Mouse (Mus musculus) kidney, embryonic 15.5 days (tissue): ENCODE results near the gene Ifitm6. TPM values are rescaled to one million over a fixed set of nuclear protein-coding genes. Genes with fewer than 3 reads are reported as not detected.
"Not testable (repeated sequence)": the region's sequence is repeated elsewhere in the genome, so short reads cannot be mapped to it uniquely, and the experiment has no call there.

ENCODE experiments used
- ATAC-seq: fragments of 200-750 bp; cut with Nextera tagmentation; replicated peaks from 2 replicates; pipeline ENCODE4 v1.8.0; 2017; ENCODE audit warnings: moderate TSS enrichment; ENCODE audit not compliant: low FRiP score
- H3K27ac ChIP-seq: fragments of 300-500 bp; sonication (generic); 2 replicates; pipeline ENCODE4 v1.5.1; 2015; ENCODE audit warnings: mild to moderate bottlenecking, inconsistent platforms
- H3K27me3 ChIP-seq: fragments of 300-500 bp; sonication (generic); 2 replicates; pipeline ENCODE4 v1.6.1; 2015; ENCODE audit warnings: inconsistent platforms
- H3K36me3 ChIP-seq: fragments of 300-500 bp; sonication (generic); 2 replicates; pipeline ENCODE4 v1.6.1; 2015; ENCODE audit warnings: inconsistent platforms
- H3K4me1 ChIP-seq: fragments of 300-500 bp; sonication (generic); 2 replicates; pipeline ENCODE4 v1.6.1; 2015; ENCODE audit warnings: inconsistent platforms
- H3K4me2 ChIP-seq: fragments of 300-500 bp; sonication (generic); 2 replicates; pipeline ENCODE4 v1.6.1; 2015; ENCODE audit warnings: moderate library complexity, mild to moderate bottlenecking, inconsistent platforms
- H3K4me3 ChIP-seq: fragments of 300-500 bp; sonication (generic); replicated peaks from 2 replicates; pipeline ENCODE4 v1.5.1; 2015; ENCODE audit warnings: mild to moderate bottlenecking, inconsistent platforms
- H3K9ac ChIP-seq: fragments of 300-500 bp; sonication (generic); 2 replicates; pipeline ENCODE4 v1.6.1; 2015; ENCODE audit warnings: mild to moderate bottlenecking, inconsistent platforms
- H3K9me3 ChIP-seq: fragments of 300-500 bp; sonication (generic); replicated peaks from 2 replicates; pipeline ENCODE4 v1.6.1; 2016; ENCODE audit warnings: inconsistent platforms
- WGBS: fragments of 180-500 bp; shearing (Covaris S2); methylation state at CpG from one replicate; pipeline ENCODE4 v1.1.7; 2015; ENCODE audit warnings: mixed read lengths; 5-methylcytosine and 5-hydroxymethylcytosine counted together
- polyA plus RNA-seq: library from polyadenylated mRNA; unstranded; fragments of >200 nt; fragmentation: Nextera tagmentation; extraction: Ambion mirVana; gene quantifications from 2 replicates; pipeline ENCODE4 v1.2.1, GENCODE M21; 2015

The Ifitm6 gene
- polyA plus RNA-seq: 1.3 and 2.2 TPM in 2 replicates

DNA sequence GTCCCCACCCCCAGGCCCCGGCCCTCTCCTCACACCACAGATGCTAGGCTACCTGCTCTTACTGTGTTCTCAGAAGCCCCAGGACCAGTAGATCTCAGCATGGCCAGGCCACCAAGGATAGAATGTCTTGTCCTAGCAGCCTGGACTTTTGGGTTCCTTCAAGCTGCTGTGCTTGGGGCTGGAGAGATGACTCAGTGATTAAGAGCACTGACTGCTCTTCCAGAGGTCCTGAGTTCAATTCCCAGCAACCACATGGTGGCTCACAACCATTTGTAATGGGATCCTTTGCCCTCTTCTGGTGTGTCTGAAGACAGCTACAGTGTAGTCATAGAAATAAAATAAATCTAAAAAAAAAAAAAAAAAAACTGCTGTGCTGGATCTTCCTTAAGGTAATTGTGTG is at the start of gene Ifitm6:
TSS of gene Ifitm6 (minus strand) at position 101 of the 400 bp plus-strand sequence.
- WGBS: 89% methylated on average over 1 of the region's 1 CpGs
- H3K36me3 ChIP-seq, H3K27ac ChIP-seq, ATAC-seq, H3K9me3 ChIP-seq, H3K4me3 ChIP-seq, H3K9ac ChIP-seq, H3K4me2 ChIP-seq, H3K4me1 ChIP-seq, H3K27me3 ChIP-seq: not testable (repeated sequence)

DNA sequence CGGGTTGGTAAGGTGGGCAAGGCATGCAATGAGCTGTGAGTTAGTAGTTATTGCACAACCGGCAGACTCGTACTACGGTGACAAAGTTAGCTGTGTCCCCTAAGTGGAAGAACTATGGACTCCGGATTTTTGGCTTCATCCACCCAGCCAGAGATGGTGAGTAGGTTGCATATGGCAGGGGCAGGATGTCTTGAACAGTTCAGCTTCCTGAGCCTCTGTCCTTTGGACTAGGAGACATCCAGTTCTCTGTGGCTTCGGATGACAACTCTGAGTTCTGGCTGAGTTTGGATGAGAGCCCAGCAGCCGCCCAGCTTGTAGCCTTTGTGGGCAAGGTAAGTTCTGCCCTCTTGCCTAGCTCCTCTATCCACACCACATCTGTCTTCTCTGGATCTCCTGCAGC is 46.9 kb upstream of the Ifitm6 start:
- Histone ChIP-seq H3K36me3 (peaks cover 26% of the 10 kb centered on the region), H3K27ac (no peak overlapping the region), H3K4me1 (peaks cover 26% of the 10 kb centered on the region), H3K4me3 (no peak overlapping the region), H3K9ac (no peak overlapping the region), H3K4me2 (no peak overlapping the region), H3K9me3 (no peaks in the 10 kb centered on the region), H3K27me3 (peaks cover 23% of the 10 kb centered on the region)
- ATAC-seq: no peak
- WGBS: 94% methylated on average over 7 of the region's 7 CpGs

DNA sequence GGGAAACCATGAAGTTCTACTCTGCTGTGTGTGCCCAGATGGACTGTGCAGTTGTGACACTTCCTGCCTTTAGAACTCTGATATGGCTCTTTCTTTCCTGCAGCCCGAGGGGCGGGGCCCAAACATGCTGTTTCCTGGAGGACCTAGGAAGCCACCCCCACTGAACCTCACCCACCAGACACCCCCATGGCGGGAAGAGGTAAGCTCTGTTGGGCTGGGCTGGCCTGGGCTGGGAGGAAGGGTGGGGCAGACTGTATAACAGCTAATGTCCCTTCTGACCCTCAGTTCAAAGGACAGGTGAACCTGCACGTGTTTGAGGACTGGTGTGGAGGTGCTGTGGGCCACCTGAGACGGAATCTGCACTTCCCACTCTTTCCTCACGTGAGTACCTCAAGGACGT is 46.5 kb upstream of the Ifitm6 start:
- WGBS: 78% methylated on average over 7 of the region's 7 CpGs
- Histone ChIP-seq H3K9ac (no peak overlapping the region), H3K9me3 (no peaks in the 10 kb centered on the region), H3K4me2 (no peak overlapping the region), H3K27ac (no peak overlapping the region), H3K4me1 (peaks cover 26% of the 10 kb centered on the region), H3K27me3 (peaks cover 21% of the 10 kb centered on the region), H3K4me3 (no peak overlapping the region), H3K36me3 (peaks cover 26% of the 10 kb centered on the region)
- ATAC-seq: no peak

- WGBS: 82% methylated on average over 3 of the region's 3 CpGs
- Histone ChIP-seq H3K9ac (no peak overlapping the region), H3K36me3 (peaks cover 26% of the 10 kb centered on the region), H3K4me1 (peaks cover 26% of the 10 kb centered on the region), H3K9me3 (no peaks in the 10 kb centered on the region), H3K4me3 (no peak overlapping the region), H3K27ac (no peak overlapping the region), H3K4me2 (no peak overlapping the region), H3K27me3 (peaks cover 14% of the 10 kb centered on the region)
- no peak for ATAC-seq
Measured at GRCm38 (mm10) chr7:141063353-141063752, 45.6 kb upstream of the Ifitm6 start.

DNA sequence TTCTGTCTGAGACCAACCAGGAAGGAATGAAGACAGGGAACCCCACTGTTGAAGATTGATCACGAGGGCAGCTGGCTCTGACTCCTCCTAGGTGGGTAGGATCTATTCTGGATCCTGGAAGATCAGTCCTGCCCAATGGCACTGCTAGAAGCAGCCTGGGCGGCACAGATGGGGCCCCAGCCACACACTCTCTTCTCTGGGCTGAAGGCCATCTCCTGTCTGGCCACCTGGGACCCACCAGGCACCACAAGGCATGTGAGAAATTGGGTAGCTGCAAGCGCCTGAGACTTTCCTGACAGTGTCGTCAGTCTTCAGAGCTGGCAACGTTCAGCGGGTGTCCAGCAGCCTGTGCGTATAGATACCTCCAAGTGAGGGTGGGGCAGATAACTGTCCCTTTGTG is 44.8 kb upstream of the Ifitm6 start:
- Histone ChIP-seq H3K9me3 (no peaks in the 10 kb centered on the region), H3K9ac (no peak overlapping the region), H3K27ac (no peak overlapping the region), H3K4me1 (peaks cover 26% of the 10 kb centered on the region), H3K4me2 (no peak overlapping the region), H3K36me3 (peaks cover 20% of the 10 kb centered on the region), H3K27me3 (peaks cover 9% of the 10 kb centered on the region), H3K4me3 (no peak overlapping the region)
- no peak for ATAC-seq
- 85% methylated on average over 7 of the region's 7 CpGs for WGBS

GRCm38 (mm10) chr7:141061269-141061692 is 43.6 kb upstream of the Ifitm6 start:
- under 1% methylated on average over 37 of the region's 37 CpGs for WGBS
- Histone ChIP-seq H3K27ac (peak overlapping the region; percentile 42; the same call in 1 of the 2 replicates), H3K4me2 (peak overlapping the region; percentile 98)

DNA sequence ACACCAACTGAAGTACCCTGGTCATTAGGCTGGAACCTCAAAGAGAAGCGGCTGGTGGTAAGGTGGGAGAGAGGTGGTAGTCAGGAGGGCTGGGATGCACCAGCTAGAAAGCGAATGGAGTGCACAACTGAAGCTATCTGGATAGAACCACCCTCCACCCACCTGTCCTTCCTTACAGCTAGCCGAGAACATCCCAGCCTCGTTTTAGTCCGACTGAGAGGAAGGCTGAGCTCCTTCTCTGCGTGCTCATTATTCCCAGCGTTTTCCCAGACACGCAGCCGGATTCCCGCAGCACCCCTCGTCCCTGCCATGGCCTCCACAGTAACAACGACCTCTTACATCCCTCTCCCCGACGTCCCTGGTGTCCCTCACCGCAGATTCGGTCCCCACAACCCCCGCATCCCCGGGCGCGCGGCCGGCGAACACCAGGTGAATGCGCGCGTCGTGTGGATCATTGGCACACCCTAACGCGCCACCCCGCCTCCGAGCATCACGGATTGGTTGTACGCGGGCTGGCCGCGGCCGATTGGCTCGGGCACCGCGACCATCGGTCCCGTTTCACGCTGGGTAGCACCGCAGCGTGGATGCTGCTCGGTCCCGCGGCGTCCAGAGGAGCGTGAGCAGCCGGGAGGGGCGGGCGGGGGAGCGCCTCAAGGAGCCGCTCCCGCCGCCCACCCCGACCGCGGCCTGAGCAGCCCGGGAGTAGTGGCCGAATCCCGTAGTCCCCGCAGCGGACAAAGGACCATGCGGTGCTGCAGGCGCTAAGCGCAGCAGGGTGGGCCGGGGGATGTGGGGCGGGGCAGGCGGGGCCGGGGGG is 42.9 kb upstream of the Ifitm6 start, which contains the start of gene B4galnt4:
TSS of gene B4galnt4 (plus strand) at position 679 of the 817 bp plus-strand sequence.
- Histone ChIP-seq H3K4me3 (peak within 1 kb of the TSS; percentile 77), H3K9ac (peak within 1 kb of the TSS; percentile 72), H3K9me3 (no peaks in the 10 kb centered on the region), H3K4me1 (peaks cover 26% of the 10 kb centered on the region), H3K27me3 (peaks cover 9% of the 10 kb centered on the region), H3K27ac (peak within 1 kb of the TSS; percentile 42; the same call in 1 of the 2 replicates), H3K36me3 (peaks cover 18% of the 10 kb centered on the region), H3K4me2 (peak within 1 kb of the TSS; percentile 98)
- peak; percentile 96 for ATAC-seq
- WGBS: under 1% methylated on average over 72 of the region's 72 CpGs

More at GRCm38 (mm10) chr7:141061269-141061692, 43.6 kb upstream of the Ifitm6 start:
- no peaks in the 10 kb centered on the region for H3K9me3 ChIP-seq
- H3K9ac ChIP-seq: peak overlapping the region; percentile 72
- peaks cover 26% of the 10 kb centered on the region for H3K4me1 ChIP-seq
- peaks cover 20% of the 10 kb centered on the region for H3K36me3 ChIP-seq
- H3K27me3 ChIP-seq: peaks cover 9% of the 10 kb centered on the region
- H3K4me3 ChIP-seq: peak overlapping the region; percentile 77
- ATAC-seq: peak; percentile 68

DNA sequence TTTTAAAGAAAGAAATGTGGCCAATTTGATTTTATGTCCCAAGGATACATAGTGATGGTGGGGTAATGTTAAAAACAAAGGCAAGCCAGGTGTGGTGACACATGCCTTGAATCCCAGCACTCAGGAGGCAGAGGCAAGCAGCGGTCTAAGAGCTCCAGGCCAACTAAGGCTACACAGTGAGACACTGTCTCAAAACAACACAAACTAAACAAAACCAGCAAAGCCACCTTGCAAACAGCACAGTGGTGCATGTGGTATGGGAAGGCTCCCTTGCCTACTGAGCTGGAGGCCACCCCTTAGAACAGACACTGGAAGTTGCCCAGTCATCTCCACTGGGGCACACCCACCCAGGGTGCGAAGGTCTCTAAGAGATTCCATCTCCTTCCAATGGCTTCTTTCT is 42.2 kb upstream of the Ifitm6 start:
- Histone ChIP-seq H3K4me1 (peaks cover 26% of the 10 kb centered on the region), H3K27ac (no peak overlapping the region), H3K9me3 (no peaks in the 10 kb centered on the region), H3K36me3 (peaks cover 11% of the 10 kb centered on the region), H3K9ac (no peak overlapping the region), H3K4me3 (peak overlapping the region; percentile 77), H3K4me2 (peak overlapping the region; percentile 98), H3K27me3 (peaks cover 9% of the 10 kb centered on the region)
- ATAC-seq: no peak
- WGBS: 62% methylated on average over 2 of the region's 2 CpGs

DNA sequence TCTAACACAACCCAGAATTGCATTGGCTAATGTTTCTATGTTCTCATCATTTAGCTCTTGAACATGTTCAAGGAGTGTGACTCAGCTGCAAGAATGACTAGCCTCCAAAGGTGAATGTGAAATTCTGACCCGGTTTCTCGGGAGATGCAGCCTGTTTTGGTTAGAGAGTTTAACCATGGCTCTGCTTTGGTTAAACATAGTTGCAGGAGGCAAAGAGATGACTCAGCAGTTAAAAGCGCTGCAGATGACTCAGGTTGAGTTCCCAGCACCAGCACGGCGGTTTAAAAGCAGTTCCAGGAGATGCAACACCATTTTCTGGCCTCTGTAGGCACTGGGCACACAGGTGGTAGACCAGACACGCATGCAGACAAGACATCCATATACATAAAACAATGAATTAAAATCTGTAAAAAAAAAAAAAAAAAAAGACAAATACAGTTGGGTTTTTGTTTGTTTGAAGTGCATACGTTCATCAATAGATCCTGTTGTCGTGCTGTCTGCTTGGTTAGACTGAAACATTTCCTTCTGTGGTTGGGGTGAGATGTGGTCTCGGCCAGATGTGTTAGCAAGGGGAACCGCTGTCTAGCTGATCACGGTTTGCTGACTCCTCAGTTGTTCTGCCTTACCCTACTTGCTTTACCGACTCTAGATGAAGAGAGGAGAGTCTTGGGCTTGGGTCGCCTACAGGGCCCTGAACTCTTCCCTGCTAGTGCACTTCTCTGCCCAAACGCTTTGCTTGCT is 41.0 kb upstream of the Ifitm6 start:
- ATAC-seq: no peak
- peaks cover 23% of the 10 kb centered on the region for H3K4me1 ChIP-seq
- H3K9ac ChIP-seq: no peak overlapping the region
- H3K27ac ChIP-seq: no peak overlapping the region
- peaks cover 9% of the 10 kb centered on the region for H3K27me3 ChIP-seq
- no peak overlapping the region for H3K4me3 ChIP-seq
- WGBS: 88% methylated on average over 14 of the region's 14 CpGs
- no peaks in the 10 kb centered on the region for H3K9me3 ChIP-seq
- peaks cover under 1% of the 10 kb centered on the region; the same call in 1 of the 2 replicates for H3K36me3 ChIP-seq
- no peak overlapping the region for H3K4me2 ChIP-seq

DNA sequence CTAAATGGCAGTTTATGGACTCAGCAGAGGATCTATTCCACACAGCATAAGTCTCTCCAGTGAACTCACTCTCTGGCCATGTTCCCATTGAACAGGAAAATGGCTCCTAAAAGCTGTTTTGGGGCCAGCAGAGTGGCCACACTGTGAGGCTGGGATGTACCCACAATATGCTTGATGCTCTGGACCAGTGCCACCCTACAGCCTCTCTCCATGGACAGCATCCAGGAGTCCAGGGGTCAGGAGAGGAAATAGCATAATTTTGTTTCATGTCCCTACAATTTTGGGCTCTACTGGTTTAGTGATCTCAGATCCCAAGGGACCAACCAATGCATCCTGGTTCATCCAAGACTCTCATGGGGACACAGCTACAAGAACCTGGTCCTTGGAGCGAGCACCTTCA is 39.8 kb upstream of the Ifitm6 start:
- H3K27me3 ChIP-seq: peaks cover 9% of the 10 kb centered on the region
- no peaks in the 10 kb centered on the region for H3K9me3 ChIP-seq
- WGBS: 91% methylated on average over 1 of the region's 1 CpGs
- no peak overlapping the region for H3K27ac ChIP-seq
- no peaks in the 10 kb centered on the region for H3K36me3 ChIP-seq
- H3K4me1 ChIP-seq: peaks cover 21% of the 10 kb centered on the region
- H3K4me3 ChIP-seq: no peak overlapping the region
- no peak overlapping the region for H3K9ac ChIP-seq
- no peak for ATAC-seq
- H3K4me2 ChIP-seq: no peak overlapping the region

GRCm38 (mm10) chr7:141056976-141057375 is 39.3 kb upstream of the Ifitm6 start:
- H3K27me3 ChIP-seq: peaks cover 9% of the 10 kb centered on the region
- 86% methylated on average over 6 of the region's 6 CpGs for WGBS
- H3K36me3 ChIP-seq: no peaks in the 10 kb centered on the region
- peaks cover 16% of the 10 kb centered on the region for H3K4me1 ChIP-seq
- no peak for ATAC-seq
- H3K4me2 ChIP-seq: no peak overlapping the region
- no peak overlapping the region for H3K4me3 ChIP-seq
- no peak overlapping the region for H3K9ac ChIP-seq
- no peak overlapping the region for H3K27ac ChIP-seq
- H3K9me3 ChIP-seq: no peaks in the 10 kb centered on the region

DNA sequence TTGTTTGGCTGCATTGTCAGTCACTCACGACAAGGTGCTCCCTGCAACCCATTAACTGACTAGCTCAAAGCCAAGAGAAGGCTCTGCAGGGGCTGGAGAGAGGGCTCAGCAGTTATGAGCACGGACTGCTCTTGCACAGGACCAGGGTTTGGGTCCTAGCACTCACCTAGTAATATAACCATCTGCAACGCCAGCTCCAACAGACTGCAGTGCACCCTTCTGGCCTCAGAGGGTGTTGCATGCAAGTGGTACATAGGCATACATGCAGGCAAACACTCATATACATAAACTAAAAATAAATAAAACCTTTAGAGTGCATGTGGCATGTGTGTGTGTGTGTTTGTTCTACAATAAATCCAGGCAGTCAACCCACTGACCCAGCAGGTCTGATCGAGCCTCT is 38.1 kb upstream of the Ifitm6 start:
- Histone ChIP-seq H3K9me3 (no peaks in the 10 kb centered on the region), H3K27me3 (peaks cover 6% of the 10 kb centered on the region; the same call in 1 of the 2 replicates), H3K4me2 (no peak overlapping the region), H3K9ac (no peak overlapping the region), H3K36me3 (no peaks in the 10 kb centered on the region), H3K4me1 (peaks cover 7% of the 10 kb centered on the region), H3K4me3 (no peak overlapping the region), H3K27ac (no peak overlapping the region)
- no peak for ATAC-seq
- WGBS: 84% methylated on average over 4 of the region's 4 CpGs
